Mouse (Mus musculus) retina, postnatal 7 days (tissue): Measurements from ENCODE around the gene Tmem233.

ENCODE experiments used
- DNase-seq: peaks from one replicate; pipeline ENCODE4 v3.0.0-alpha.2; 2012; ENCODE audit warnings: low read depth, low spot score

The Tmem233 gene

DNA sequence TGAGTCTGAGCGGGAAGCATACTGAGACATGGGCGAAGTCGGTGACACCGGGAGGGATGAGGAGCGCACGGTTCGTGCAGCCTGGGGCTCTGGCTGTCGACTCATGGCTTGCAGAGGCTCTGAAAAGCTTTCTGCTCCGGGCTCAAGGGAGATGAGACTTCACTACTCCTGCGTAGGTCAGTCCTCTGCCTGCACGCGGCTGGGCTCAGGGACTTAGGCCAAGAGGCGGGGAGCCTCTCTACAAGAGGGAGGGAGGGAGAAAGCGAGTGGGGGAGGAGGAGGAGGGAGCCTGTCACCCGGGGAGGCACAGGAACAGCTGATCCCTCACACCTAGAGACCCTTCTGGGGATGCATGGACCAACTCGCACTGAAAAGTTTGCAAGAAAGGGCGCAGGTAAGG lies at the start of gene Tmem233:
Gene Tmem233, minus strand, starts transcription at position 164 of the 400 bp plus-strand sequence.
- DNase-seq: no peak

GRCm38 (mm10) chr5:116123344-116123743 lies 40.3 kb upstream of the Tmem233 start:
- DNase-seq: peak; percentile 70

DNA sequence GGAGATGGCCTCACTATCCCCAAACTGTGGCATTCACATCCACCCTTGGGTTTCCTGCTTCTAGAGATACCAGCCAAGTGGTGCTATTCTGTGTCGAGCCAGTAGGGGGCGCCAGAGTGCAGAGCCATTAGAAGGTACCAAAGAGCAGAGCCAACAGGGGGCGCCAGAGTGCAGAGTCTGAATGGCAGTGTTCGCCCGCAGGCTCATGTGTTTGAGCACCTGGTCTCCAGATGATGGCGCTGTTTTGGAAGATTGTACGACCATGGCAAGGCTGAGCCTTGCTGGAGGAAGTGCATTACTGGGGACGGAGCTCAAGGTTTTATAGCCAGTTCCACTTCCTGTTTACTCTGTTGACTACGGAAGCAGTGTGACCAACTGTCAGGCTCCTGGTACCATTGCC lies 33.5 kb upstream of the Tmem233 start:
- peak; percentile 62 for DNase-seq

GRCm38 (mm10) chr5:116116110-116116509 lies 33.1 kb upstream of the Tmem233 start:
- no peak for DNase-seq

DNA sequence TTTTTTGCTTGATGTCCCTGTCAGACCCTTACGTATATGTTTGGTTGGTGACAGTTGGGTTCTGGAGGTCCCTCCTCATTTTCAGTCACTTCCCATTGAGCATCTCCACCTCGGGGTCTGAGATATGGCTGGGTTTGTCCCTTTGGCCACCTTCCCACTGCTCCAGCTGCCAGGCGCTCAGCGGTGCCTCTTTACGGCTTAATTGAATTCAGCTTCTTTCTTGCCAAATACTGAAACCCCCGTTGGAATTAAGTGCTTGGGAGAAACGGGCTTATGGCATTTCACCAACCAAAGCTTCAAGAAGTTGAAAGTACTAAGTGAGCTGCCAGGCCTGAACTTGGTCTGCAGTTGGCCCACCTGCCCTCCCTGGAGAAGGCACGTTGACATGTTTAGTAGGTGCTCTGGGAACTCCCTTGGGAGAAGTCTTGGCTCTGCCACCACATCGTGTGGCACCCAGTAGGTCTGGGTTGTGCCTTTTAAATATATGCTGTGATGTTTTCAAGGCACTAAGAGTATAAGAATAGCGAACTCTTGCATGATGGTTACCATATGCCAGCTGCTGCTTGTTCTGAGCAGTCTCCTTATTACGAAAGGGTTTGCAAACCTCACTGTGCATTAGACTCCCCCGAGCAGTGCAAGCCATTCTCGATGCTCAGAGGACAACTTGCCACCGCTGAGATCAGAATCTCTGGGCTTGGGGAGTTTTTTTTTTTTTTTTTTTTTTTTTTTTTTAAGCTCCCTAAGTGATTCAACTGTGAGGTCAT lies 32.2 kb upstream of the Tmem233 start:
- no peak for DNase-seq

- no peak for DNase-seq
Observed at GRCm38 (mm10) chr5:116108651-116109050, 25.6 kb upstream of the Tmem233 start.

- no peak for DNase-seq
Observed at GRCm38 (mm10) chr5:116084231-116084630, 1.2 kb upstream of the Tmem233 start.

DNA sequence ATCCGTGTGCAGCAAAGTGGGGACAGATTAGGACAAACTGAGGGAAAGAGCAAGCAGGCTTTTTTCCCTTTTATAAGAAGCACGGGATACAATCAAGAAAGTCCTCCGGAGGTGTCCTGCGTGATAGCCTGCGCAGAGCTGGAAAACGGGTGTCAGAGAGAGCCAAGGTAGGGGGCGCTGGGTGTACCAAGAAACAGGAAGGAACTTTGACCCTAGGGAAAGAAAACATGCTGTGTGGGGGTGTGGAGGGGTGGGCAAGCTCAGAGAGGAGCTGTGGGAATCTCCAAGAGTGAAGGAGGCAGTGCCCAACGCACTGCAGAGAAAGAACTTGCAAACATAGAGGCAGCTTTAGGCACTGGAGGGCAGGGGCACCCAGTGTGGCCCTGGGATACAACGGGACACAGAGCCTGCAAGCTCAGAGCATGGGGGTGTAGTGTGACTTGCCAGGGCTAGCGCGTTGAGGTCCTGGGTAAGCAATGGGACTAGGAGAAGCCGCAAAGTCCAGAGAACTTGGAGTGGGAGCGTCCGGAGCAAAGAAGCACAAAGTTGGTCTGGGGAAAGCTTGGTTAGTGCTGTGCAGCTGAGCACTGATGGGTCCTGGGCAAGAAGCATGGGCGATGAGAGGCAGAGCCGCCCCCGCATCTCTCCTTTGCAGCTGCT lies 673 bp downstream of the Tmem233 start:
- DNase-seq: no peak

DNA sequence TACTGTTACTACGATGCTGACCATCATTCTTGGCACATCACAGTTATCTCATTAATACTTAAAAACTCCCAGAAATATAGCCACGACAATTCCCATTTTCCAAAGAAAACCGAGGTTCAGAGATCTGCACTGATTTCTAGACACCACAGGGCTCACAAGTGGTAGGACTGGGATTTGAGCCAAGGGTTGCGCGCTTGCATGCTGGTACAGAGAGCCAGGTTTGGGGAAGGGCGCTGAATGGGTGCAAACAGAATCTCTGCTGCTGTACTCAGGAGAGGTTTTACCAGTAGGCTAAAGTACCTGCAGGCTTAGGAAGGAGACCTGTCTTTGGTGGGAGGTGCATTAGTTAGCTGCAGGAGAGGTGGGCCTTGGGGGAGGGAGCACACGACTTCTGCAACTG lies 1.4 kb downstream of the Tmem233 start:
- no peak for DNase-seq

DNA sequence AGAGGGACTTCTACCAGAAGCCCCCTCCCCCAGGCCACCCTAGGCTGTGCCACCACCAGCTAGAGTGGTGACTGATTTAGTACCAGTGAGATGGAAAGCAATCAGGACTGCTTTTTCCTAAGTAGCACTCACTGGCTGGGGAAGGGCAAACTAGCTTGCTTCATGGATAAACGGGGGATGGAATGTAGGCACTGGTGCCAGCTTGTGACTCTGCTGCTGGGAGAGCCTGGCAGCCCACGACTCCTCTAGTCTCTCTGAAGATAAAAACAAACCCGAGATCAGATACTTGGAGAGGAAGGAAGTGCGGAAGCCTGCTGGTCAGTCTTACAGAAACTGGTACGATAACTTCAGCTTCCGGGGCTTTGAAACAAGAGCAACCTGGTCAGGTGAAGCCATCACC lies 2.3 kb downstream of the Tmem233 start:
- no peak for DNase-seq

DNA sequence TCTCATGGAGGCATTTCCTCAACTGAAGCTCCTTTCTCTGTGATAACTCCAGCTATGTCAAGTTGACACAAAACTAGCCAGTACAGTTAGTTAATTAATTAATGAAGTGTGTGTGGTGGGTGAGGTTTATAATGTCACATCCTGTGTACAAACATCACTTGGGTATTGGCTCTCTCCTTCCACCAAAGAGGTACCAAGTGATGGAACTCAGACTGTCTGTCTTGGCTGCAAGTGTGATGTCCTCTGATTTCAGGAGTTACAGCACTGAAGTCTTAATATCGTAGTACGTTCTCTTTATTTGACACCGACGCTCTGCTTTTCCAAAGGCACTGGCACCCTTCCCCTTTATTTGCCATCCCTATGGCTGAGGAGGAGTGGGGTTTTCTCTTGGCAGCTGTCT lies 13.4 kb downstream of the Tmem233 start:
- DNase-seq: no peak

DNA sequence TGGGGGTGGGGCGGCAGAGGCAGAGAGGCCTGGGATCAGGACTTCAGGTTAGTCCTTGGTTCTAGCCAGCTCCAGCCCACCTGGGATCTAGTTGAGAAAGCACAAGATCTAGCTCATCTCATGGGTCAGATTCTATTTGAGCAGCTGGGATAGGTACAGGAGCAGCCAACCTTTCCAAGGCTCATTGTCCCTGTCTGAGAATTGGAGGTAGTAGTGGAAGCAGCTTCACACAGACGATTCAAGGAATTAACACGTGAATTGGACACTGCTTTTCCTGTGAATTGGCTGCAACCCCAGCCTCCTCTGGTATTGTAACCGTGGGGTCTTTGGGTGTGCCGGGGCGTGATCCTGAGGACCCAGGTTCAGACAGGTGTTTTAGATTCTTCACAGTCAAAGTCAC lies 30.2 kb downstream of the Tmem233 start:
- DNase-seq: no peak

DNA sequence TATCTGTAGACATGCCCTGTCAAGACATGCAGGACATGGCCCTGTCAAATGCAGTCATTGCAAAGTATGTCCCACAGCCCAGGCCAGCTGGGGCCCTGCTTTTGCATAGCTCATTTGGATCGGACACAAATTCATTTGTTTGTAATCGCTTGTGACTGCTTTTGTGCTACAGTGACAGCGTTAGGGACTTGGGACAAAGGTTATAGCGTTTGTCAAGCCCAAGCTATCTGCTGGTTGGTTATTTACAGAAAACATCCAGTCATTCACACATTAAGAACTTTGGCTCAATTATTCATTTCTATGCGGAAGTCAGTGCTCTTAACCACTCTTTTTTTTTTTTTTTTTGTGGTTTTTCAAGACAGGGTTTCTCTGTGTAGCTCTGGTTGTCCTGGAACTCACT lies 30.9 kb downstream of the Tmem233 start:
- no peak for DNase-seq

DNA sequence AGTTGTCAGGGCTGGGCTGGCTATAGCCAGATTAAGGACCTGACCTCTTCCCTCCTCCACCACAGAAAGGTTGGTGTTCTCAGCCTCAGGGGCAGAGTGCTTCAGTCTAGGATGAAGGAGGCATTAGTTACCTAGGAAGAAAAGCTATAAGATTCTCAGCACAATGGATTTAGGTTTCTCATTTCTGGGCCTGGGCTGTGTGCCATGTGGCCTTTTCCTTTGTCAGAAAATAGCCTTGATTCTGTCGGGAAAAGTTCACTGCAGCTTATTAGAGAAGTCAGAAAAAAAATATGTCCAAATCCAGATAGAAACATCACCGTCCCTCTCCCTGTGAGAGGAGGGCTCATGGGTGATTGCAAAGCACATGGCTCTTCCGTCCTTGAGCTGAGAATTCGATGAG lies 33.2 kb downstream of the Tmem233 start:
- no peak for DNase-seq

DNA sequence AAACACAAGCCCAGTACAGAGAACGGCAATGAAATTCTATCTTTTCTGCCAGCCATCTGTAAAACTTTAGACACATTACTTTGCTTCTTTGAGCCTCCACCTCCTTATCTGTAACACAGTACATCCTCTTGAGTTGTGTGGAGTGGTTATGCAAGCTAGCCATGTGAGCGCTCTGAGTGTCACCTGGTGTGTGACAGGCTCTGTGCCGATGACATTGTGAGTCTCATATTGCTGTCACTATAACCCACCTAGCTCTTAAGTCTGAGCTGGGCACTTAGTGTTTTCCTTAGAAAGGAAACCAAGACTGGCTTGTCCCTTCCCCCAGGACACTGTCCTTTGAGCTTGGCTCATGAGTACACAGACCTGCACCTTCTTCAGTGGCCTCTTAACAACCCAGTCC lies 34.7 kb downstream of the Tmem233 start:
- no peak for DNase-seq

GRCm38 (mm10) chr5:116046246-116046645 lies 36.8 kb downstream of the Tmem233 start:
- DNase-seq: no peak

DNA sequence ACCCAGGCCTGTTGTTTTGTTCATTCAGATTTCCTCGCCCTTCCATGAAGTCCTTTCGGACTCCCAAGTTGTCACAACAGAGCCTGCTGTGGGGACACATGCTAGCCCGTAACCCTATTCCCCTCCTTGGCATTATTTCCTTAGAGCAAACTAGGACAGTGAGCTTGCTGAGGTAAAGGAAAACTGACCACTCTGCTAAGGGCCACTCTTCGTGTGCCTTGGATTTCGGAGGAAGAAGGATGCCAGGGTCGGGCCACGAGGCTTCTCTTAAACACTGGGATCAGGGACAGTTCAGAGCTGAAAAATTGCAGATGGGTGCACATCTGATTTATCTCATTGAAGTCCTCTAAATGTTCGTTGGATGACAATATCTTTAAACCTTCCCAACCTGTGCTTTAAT lies 37.5 kb downstream of the Tmem233 start:
- DNase-seq: no peak

GRCm38 (mm10) chr5:116042241-116042640 lies 40.8 kb downstream of the Tmem233 start:
- no peak for DNase-seq

GRCm38 (mm10) chr5:116039706-116040105 lies 43.3 kb downstream of the Tmem233 start:
- DNase-seq: no peak

DNA sequence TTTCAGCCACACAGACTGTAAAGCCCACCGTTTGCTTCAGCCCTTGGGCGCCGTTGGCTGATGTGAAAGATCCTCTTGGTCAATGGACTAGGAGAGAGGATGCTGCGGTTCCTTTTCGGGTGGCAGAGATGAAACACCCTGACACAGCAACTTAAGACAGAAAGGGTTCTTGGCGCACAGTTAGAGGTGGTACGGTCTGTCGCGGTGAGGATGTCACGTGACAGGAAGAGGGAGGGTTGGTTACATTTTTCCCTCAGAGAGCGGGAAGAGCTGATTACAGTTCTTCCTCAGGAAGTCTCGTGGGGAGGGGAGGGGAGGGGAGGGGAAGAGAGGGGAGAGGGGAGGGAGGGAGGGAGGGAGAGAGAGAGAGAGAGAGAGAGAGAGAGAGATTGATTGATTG lies 45.3 kb downstream of the Tmem233 start:
- no peak for DNase-seq

- DNase-seq: no peak
Observed at GRCm38 (mm10) chr5:116036465-116036864, 46.6 kb downstream of the Tmem233 start.

GRCm38 (mm10) chr5:116031190-116031577 lies 51.9 kb downstream of the Tmem233 start:
- peak; percentile 76 for DNase-seq

GRCm38 (mm10) chr5:116030566-116031189 lies 52.4 kb downstream of the Tmem233 start:
- no peak for DNase-seq
